Mouse (Mus musculus) B cell, adult 2 months (primary cell): ENCODE measurements around the gene Bnc2.

Source experiments
- DNase-seq, 2 experiments: peaks; one replicate each; pipeline ENCODE4 v3.0.0; 2022

The Bnc2 gene

DNA sequence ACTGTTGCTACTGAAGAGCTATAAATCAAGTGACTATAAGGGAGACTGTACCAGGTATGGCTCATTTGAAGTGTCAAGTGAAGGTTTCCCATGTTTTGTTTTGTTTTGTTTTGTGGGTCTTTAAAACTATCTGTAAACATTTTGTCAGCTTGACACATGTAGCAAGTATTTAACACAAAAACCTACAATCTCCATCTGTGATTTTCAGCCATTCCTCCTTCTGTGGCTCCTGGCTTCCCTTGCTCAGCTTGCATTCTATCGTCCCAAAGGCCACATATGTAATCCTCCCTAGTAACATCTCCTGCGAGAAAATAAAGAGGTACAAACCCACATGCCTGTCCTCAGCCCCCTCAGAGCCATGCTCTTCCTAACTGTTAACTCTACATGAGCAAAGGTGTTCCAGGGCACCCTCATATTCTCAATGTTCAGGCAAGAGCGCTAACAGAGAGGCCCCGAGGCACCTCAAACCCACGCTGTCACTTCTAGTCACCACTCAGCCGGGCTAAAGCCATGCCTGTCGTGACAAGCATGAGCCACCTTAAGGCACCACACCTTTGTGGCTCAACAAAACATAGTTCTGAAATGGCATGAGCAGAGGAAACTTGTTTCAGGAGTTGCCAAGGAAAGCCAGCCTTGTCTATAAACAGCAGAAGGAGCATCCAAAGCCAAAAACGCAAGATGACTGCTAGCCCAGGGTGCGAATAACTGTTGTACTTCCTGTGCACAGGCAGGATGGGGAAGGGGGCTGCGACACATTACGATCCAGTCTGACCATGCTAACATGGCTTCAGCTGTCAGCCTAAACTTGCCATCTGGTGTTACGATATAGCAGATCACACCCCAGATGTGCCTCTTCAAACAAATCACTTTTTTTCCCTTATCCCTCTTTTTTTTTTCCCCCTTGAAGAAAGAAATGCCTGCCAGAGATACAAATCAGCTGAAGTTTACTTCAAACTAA is 42.0 kb downstream of the Bnc2 start:
- no peak for DNase-seq

DNA sequence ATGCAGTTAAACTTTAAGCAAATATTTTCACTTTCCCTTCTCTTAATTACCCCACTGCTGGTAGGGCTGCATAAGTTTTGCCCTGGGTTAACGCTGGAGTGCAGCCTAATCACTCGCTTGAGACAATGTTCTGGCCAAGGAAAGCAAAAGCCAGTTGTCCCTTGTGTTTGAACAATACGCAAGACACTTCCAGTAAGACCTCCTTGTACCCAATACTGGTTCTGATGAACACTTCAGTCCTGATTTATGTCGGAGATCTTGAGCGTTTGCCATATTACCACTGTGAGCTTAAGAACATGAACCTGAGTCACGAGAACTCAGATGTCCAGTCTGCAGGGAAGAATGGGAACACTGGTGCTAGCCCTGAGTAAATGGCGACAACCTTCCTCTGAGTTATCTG is 47.5 kb downstream of the Bnc2 start:
- no peak for DNase-seq

DNA sequence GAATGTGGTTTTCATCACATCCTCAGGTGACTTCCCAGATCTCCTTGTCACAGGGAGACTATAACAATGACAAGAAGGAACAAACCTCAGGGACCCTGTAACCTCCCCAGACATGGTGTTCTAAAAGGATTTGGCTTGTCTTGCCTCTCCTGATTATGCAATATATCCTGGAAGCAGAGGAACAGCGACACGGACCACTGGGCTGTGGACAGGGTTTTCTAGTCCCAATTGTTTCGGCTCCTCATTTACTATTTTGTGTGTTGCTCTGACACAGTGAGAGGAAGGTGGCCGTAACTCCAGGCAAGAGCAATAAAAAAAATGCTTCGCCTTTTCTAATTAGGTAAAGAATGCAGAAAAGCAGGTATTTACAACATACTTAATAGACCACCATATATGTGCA is 51.8 kb downstream of the Bnc2 start:
- DNase-seq: no peak

DNA sequence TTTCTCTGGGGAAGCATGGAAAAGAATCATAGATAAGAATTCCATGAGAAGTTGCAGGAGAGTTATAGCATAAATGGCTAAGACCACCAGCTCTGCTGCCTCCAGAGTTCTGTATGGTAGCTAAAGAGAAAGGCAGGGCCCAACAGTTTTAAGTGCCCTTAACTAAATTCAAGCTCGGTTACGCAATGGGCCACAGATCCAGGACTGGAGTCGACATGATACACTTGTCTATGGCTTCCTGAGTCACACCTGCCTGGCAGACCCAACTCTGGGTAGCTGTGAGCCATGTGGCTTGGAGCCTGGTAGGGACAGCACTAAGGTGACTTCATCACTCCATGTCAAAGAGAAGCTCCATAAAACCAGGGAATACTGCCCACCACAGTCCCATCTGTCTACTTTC is 53.3 kb downstream of the Bnc2 start:
- DNase-seq: no peak

DNA sequence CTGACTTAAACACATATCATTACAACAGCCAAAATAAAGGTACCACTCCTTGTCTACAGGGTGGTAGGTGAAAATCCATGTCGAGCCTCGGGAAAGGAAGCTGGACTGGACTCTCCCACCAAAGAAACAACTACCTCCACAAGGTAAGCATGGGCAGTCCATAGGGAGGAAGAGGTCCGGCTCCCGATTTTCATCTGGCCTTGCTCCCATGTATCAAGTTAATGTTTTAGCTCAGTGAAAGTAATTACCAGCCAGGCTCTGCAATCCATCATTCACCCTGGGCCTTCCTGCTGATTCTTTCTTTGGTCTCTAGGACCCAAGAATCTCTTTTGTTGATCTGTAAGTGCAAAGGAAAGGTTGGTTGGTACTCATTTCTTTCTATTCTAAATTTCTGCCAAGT is 65.2 kb downstream of the Bnc2 start:
- no peak for DNase-seq

DNA sequence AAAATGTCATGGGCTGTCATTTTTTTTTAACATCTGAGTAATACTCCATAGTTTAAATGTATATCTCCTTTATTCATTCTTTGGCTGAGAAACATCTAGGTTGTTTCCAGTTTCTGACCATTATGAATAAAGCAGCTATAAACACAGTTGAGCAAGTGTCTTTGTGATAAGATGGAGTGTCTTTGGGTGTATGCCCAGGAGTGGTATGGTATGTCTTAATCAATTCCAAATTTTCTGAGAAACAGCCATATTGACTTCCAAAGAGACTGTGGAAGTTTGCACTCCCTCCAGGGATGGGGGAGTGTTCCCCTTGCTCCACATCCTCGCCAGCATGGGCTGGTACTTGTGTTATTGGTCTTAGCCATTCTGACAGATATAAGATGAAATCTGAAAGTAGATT is 70.6 kb downstream of the Bnc2 start:
- DNase-seq: no peak

DNA sequence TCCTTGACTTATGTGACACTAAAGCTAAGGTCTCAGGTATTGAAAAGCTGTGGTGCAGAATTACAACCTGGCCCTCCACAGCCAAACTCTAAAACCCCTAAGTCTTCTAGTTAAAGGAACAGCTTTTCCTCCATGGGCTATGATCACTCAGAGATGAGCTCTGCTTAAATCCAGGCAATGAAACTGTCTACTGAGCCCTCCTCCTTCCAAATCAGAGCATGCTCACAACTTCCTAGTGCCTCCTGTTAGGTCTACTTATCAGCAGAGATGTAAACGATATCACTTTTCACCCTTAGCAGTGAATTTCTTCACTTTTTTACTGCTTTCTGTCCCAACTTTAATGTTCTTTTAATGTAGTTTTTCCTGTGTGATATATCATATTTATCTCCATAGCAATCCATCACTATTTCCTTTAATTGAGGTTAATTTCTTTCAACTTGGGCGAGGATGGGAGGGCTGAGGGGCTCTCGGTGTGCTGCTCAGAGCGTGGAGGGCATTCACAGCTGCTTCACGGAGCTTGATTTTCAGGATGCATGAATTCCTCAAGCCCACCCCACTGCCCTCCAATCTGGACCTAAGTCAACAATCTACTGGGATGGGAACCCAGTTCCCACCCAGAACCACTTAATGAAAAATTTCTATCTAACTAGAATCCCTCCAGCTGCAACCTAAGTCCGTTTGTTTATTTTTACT is 94.7 kb downstream of the Bnc2 start:
- DNase-seq: no peak

DNA sequence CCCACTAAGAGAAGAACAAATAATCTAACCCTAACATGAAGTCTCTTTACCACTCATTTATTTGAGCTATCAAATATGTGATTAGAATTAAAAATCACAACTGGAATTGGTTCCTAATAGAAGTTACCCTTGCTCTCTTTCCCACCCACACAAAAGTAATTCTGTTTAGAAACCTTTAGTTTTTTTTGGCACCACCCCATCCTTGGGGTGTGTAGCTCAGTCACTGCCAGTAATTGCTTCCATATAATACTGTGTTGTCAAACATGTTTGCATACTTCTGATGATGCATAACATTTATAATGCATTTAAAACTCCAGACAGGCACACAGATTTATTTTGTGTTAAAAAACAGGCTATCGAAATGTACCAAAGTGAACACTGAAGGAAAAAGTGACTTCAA is 96.8 kb downstream of the Bnc2 start:
- DNase-seq: no peak

DNA sequence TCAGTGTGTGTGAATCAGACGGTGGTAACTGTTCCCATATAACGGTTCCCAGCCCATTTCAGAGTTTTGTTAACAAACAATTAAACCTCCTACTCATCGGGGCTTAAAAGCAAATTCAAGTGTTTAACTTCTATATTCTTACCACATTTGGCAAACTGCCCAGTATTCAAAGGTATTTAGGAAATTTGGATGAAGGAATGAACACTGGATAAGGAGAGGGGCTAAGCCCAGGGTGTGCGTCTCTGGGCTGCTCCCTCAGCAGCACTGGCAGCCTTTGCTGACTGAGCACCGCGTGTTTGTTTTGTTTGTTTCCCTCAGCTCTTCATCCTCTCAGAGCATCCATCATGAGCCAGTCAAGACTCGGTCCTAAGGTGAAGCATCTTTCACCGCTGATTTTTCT is 109.0 kb downstream of the Bnc2 start:
- no peak for DNase-seq

DNA sequence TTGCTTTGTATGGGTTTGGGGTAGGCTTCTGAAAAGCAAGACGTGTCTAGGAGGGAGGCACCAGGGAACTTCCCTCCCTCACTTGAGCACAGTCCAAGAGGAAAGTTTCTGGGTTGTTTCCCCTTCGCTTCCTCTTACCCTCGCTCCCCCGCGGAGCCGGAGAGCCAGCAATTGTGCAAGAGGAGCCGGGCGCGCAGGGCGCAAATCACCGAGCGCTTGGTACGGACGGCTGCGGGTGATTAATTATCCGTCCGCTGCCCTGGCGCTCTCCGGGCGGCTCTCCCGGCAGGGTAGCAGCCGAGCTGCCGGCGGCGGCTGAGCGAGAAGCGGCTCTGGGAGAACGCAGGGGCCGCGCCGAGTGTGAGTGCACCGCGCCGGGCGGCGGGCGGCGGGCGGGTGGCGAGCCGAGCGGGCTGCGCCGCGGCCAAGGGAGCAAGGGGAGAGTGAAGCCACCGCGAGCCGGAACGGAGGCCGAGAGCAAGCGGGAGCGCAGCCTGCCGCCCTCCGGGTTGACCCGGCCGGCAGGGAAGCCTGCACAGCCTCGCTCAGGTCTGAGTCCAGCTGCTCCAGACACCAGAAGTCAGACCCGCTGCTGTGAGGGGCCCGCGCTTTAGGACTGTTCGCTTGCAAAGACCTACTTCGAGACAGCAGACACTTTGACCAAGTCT is 129.7 kb downstream of the Bnc2 start:
- DNase-seq: no peak

DNA sequence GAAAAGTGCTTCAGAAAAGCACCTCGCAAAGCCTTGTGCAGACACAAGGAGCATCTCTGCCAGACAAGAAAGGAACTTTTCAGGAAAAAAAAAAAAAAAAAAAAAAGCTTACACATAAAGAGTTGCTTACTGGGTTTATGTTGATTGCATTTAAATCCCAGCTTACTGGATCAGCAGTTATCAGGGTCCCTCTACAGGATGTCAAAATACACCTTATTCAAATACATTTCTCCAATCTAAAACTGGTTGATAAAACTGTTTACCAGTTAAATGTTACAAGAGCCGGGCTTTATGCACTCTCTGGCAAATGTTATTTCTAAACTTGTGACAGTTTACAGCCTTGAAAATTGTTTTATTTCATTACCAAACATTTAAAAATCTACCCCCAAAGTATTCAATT is 130.4 kb downstream of the Bnc2 start:
- DNase-seq: no peak

DNA sequence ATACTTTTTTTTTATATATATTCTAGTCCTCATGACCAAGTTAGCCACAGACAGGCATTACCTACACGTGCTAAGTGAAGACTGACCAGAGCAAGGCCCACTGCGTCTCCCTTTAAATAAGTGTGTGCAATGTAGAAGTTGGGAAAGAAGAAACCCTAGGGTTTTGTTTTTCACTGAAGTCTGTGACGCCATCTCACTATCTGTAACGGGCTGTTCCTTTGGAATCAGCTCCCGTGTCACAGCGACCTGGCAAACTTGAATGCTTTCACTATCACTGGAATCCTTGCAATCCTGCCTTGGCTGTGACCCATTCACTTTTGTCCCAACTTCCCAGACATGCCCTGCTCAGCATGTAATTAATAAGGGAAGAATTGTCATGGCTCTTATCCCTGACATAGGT is 134.5 kb downstream of the Bnc2 start:
- no peak for DNase-seq

DNA sequence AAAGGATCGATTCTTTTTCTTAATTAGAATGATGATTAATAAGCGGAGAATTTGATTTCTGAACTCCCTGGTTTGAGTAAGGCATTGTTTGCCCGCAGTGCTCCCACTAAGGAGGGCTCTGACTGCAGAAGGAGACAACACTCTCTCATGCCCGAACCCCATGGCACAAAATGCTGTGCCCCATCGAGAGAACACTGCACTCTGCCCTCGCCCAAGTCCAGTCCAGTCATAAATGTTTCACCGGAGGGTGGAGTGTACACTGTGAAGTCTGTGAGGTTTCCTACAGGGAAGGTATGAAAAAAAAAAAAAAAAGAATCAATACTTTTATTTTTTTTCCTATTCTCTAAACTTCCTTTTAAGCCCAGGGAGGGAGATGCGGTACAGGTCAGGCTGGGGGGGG is 135.7 kb downstream of the Bnc2 start:
- no peak for DNase-seq

DNA sequence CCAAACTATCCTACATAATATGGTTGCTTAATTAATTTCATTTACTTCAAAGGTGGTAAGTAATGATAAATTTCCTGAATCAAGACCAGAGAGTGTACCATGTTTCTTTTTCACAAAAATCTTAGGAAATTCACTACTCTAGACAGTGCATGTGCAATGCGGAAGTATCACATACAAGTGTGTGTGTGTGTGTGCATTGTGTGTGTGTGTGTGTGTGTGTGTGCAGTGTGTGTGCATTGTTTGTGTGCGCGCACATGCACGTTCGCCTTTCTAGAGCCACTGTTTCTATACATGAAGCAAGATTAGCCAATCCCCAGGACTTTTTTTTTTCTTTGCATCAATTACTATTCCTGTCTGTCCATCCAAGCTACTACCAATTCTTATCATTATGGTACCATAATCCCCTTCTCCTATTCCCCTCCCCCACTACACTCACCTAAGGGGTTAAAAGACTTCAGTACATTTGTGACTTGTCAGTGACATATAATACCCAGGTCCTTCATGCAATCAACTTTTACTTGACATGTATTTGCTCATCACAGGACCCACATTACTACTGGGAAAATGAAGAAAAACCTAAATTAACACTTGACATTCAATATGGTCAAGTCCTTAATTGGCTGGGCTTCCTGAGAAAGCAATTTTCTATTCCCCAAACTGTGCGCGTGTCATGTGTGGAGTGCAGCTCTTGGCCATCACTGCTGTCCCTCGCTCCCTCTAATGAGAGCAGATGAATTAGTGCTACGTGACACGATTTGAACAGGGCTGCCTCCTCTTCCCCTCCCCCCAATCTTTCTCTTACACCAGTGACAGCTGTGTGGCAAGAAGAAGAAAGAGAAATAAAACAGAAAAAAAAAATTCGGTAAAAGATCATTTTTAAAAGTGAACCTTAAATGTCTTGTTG is 145.9 kb downstream of the Bnc2 start:
- no peak for DNase-seq

DNA sequence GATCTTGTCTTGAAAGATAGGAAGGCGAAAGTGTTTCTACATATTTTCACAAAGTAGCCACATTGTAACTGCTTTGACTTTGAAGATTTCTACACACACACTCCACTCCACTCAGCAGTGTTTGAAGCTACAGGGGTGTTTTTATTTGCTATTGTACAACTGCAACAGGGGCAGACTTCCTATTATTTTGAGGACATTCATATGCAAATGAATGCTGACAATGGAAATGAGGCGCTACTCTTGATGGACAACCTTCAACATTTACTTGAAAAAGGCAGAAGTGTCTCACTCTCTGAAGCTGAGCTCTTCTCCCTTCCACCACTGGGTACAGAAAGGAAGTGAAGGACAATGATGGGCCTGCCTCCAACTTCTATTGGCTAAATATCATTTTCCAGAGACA is 146.7 kb downstream of the Bnc2 start:
- DNase-seq: no peak

DNA sequence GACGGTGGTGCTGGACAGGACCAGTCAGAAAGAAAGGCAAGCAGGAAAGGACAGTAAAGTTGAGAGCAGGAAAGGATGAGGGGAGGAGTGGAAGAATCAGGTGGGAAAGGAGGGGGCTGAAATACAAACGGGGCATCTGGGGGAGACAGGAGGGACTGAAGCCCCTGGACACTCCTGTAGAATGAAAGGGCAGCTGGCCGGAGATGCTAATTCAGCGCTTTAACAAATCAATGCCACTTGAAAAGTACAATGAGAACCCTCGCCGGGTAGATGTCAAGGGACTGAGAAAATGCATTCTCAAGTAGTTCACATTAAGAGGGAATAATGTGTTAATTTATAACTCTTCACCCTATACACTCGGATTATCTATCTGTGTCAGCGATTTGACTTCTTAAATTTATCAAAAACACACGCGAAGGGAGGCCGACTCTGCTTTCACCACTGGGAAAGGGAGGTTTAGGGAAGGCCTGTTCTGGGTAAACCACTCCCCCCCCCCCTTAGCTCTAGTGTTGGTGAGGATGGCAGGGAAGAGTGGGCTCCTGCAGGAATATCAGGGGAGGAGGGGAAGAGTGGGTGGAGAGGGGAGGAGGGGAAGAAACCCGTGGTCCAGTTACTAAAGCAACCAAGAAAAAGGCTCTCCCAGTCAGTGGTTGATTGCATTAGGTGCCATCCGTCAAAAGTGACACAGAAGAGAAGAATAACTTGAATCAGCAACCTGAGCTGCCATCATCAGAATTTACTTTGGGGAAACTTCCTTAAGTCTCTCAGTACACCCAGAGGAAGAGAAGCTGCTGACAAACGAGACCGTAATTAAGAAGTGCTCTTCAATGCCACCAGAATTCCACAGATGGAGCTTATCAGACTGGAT is 147.8 kb downstream of the Bnc2 start:
- DNase-seq: no peak

DNA sequence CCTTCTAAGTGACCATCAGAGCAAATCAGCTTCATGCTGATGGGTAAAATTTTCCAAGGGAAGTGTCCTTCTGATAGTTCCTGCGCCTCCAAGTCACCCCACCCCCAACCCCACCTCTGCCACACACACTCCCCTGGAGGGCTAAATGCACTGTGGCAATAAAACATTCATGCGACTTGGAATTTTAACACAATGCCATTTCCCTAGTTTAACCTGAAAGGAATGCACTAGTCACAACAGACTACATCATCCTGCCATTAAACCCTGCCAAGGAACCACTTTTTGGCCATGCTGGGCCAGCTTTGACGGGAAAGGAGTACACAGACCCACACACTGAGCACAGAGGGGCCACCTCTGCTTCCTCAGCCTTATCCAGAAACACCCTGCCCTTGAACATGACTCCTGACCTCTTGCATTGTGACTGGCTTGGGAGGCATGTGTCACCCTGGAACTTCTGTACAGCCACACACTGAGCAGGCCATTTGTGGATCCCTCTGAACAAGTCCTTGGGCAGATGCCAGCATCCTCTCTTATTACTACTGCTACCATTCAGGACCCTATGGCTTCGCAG is 151.3 kb downstream of the Bnc2 start:
- no peak for DNase-seq

DNA sequence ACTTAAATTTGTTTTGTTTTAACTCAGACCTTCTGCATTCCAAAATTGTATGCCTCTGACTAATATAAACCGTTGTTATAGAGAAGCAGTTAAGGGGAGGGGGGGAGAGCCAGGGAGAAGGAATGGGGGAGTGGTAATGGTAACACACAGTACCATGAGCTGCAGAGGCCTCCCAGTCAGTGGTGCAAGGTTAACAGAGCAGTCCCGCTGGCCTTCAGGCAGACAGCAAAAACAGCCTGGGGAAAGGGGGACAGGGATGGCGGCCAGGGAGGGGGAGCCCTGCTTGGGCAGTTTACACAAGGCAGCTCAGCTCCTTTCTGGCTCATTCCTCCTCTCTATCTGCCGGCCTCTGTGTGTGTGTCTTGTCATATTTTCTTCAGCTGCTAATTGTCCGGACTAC is 151.9 kb downstream of the Bnc2 start:
- DNase-seq: no peak

DNA sequence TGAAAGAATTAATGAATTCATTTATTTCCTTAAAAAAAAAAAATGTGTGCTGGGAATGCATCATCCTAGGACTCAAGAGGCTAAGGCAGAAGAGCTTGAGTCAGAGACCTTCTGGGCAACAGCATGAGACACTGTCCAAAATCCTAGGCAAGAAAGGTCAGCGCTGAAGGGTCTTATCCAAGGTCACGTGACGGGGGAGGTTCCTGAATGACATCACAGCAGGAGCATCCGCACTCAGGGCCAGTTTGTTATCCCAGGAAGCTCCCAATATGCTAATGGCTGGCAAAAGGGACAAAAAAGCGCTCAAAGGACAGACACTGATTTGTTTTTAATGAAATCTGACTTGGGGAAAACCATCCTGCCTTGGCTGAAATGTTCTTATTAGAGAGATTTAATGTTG is 153.5 kb downstream of the Bnc2 start:
- DNase-seq: no peak

DNA sequence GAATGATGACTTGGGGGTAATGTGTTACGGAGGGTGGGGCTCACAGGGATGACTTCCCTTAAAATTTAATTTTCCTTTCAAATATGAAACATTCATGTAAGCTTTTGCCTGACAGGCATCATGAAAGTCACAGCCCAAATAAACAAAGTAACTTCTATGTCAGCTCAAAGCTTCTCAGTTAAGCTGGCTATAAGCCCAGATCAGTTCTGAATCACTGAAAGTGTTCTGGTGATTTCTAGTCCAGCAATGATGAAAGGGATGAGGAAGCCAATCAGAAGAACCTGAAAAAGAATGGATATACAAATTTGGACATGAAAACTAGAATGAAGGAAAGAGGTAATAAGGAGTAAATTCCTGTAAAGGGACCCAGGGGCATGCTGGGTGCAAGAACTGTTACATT is 164.6 kb downstream of the Bnc2 start:
- no peak for DNase-seq

DNA sequence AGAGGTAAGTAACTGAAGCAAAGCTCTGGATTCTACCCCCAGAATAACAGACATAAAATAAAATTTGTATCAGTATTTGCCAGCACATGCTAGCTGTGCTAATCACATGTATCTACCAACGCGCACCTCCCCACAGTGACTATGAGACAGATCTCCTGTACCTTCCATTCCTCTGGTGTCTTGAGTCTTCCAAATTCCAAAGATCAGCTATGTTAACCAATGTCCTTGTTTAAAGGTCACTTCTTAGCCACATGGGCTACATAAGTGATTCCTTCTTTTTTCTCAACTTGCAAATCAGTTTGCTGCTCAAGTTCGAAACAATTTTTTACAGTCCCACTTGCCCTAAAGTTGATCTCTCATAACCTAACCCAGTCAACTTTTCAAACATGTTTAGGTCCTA is 167.5 kb downstream of the Bnc2 start:
- no peak for DNase-seq
